Mouse (Mus musculus) C2C12 (cell line): ENCODE results near the gene Icam5.

ENCODE experiments used
- CEBPB ChIP-seq: IDR thresholded peaks from one replicate; pipeline ENCODE4 v1.6.1; 2011; ENCODE audit warnings: low read depth, mild to moderate bottlenecking, control low read depth, moderate library complexity
- CTCF ChIP-seq: IDR thresholded peaks from one replicate; pipeline ENCODE4 v1.5.1; 2011; ENCODE audit not compliant: control insufficient read depth, insufficient read depth, insufficient read length
- FOSL1 ChIP-seq: IDR thresholded peaks from one replicate; pipeline ENCODE4 v1.8.0; 2011; ENCODE audit warnings: mild to moderate bottlenecking, low read length; ENCODE audit not compliant: poor library complexity, insufficient read depth, severe bottlenecking
- MAX ChIP-seq: IDR thresholded peaks from one replicate; pipeline ENCODE4 v1.6.1; 2011; ENCODE audit warnings: mild to moderate bottlenecking, control low read depth
- MYOD1 ChIP-seq: IDR thresholded peaks from one replicate; pipeline ENCODE4 v1.6.1; 2011; ENCODE audit warnings: low read depth; ENCODE audit not compliant: control insufficient read depth, insufficient read length
- MYOG ChIP-seq: IDR thresholded peaks from one replicate; pipeline ENCODE4 v1.6.1; 2011; ENCODE audit not compliant: control insufficient read depth, insufficient read length; ENCODE audit errors: extremely low read depth
- USF1 ChIP-seq: IDR thresholded peaks from one replicate; pipeline ENCODE4 v1.6.1; 2011; ENCODE audit warnings: low read depth, mild to moderate bottlenecking, control low read depth, moderate library complexity

- TF ChIP-seq CTCF: no peak
- TF ChIP-seq USF1: no peak
- no peak for TF ChIP-seq MYOG
- TF ChIP-seq FOSL1: no peak
- TF ChIP-seq MAX: no peak
- no peak for TF ChIP-seq CEBPB
- no peak for TF ChIP-seq MYOD1
These were observed 49.3 kb downstream of the Icam5 start for GRCm38 (mm10) chr9:21081127-21081526.
